Mouse (Mus musculus) urinary bladder, postnatal 14 days (tissue): Measurements from ENCODE around the gene Gm49394.
A peak's percentile ranks its signal among the peaks of the same experiment; 100 is the strongest.

Experiments
- DNase-seq: peaks from one replicate; pipeline ENCODE4 v3.0.0; 2021; ENCODE audit warnings: low spot score

Gm49394 gene

DNA sequence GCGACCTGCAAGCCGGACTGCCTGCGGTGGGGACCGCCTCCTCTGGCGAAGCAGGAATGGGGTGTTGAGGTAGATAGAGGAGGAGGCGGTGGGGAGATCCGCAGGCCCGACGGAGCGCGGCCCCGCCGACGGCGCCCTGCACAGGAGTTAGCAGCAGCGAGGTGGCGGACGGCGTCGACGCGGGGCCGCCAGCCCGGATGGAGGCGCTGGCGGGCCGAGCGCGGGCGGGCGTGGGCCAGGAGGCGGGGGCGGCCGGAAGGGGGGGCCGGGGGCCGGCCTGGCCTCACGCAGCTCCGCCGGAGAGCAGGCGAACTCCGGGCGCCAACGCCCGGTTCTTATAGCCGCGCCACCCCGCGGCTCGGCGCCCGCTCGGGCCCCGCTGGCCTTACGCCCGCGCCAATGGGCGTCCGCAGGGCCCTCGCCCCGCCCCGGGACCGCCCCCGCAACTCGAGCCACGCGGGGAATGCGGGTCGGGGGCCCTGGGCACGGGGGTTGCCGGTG lies 10.5 kb downstream of the Gm49394 start:
- no peak for DNase-seq

DNA sequence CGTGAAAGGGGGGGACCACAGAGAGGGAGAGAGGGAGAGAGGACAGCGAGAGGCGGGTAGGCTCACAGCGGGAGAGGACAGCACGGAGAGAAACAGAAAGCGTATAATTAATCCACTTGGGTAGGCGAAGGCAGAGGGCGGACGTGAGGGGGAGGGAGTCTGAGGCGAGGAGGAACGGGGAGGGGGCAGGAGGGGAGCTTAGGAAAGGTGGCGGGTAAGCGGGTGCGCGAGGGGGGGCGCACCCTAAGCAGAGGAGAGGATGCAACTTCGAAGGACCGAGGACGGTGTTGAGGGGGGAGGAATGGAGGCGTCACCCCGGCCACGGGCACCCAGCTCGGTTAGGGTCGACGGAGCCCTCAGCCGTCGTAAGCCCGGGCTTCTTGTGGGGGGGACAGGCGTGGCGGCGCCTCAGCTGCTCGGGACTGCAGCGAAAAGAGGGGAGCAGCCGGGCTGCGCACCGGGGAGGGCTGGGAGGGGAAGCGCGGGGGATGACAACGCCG lies 11.0 kb downstream of the Gm49394 start:
- DNase-seq, result no peak

- DNase-seq, result no peak
Measured at GRCm38 (mm10) chr7:142657821-142658614, 11.7 kb downstream of the Gm49394 start.

- no peak for DNase-seq
Measured at GRCm38 (mm10) chr7:142657341-142657791, 12.4 kb downstream of the Gm49394 start.

DNA sequence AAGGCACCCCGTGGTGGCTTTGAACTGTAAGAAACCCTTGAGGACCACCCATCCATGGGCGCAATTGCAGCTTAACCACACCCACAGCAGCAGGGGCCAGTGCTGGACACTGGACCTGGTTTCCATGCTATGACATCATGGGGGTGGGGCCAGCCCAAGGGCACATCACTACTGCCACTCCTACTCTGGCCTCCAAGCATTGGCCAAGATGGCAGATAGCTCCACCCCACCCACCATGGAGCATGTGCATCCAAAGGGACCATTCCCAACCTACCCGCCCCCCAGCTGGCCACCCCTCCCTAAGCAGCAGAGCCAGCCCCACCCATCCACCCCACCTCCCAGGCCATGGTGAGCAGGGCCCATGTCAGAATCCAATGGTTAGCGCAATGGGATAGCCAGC lies 13.7 kb downstream of the Gm49394 start:
- no peak for DNase-seq

DNA sequence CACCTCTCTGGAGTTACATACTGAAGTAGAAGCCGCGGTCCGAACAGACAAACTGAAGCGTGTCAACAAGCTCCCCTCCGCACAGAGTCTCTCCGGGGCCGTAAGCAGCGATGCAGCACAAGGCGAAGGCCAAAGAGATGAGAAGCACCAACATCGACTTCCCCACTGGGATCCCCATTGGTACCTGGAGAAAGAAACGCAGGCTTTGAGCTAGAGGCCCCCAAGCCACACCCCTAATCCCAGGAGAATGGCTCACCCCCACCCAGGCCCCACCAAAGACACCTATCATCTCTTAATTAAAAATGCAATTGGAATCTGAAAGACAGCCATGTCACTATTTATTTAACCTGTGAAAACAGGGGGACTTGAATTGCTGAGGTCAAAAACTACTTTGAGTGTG lies 14.1 kb downstream of the Gm49394 start:
- no peak for DNase-seq

- DNase-seq, result no peak
Measured at GRCm38 (mm10) chr7:142653726-142654125, 16.0 kb downstream of the Gm49394 start.

GRCm38 (mm10) chr7:142646676-142647075 lies 23.1 kb downstream of the Gm49394 start:
- no peak for DNase-seq

DNA sequence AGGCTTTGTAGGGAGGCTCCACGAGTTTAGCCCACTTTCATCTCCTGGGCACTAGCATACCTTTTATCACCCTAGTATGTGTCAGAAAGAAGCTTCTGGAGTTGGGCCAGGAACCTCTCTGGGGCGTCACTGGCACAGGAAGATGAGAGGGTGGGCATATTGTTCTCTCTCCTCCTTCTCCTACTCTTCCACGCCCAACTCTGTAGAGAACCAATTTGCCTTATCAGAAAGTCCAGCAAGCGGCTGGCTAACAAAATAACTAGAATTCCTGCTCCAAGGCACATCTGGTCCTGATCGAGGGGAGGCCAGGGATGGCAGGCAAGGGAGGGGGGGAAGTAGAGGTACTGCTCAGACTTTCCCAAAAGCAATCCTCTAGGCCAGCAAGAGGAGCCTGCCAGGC lies 24.7 kb downstream of the Gm49394 start:
- DNase-seq, result no peak

- no peak for DNase-seq
Measured at GRCm38 (mm10) chr7:142636178-142636577, 33.6 kb downstream of the Gm49394 start.

DNA sequence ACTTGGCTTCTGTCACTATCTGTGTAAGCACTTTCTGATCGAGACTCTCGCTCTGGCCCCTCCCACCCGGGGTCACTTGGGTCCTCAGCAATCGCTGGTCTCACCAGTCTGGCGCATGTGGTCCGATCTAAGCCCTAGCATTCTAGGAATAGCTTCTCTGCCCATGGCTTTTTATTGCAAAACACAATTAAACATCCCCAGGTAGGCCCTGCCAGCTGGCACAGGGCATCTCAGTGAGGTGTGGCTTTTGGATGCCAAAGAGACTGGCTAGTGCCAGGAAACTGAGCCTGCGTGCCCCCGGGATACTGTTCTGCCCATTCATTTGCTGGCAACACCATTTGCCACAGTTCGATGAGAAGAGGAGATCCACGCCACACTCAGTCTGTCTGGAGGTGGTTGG lies 39.1 kb downstream of the Gm49394 start:
- peak; percentile 20 for DNase-seq

GRCm38 (mm10) chr7:142629806-142630205 lies 39.9 kb downstream of the Gm49394 start:
- no peak for DNase-seq

- no peak for DNase-seq
Measured at GRCm38 (mm10) chr7:142622180-142622579, 47.6 kb downstream of the Gm49394 start.

GRCm38 (mm10) chr7:142613077-142613476 lies 56.7 kb downstream of the Gm49394 start:
- DNase-seq, result no peak

GRCm38 (mm10) chr7:142610627-142611406 lies 58.9 kb downstream of the Gm49394 start:
- peak; percentile 41 for DNase-seq

DNA sequence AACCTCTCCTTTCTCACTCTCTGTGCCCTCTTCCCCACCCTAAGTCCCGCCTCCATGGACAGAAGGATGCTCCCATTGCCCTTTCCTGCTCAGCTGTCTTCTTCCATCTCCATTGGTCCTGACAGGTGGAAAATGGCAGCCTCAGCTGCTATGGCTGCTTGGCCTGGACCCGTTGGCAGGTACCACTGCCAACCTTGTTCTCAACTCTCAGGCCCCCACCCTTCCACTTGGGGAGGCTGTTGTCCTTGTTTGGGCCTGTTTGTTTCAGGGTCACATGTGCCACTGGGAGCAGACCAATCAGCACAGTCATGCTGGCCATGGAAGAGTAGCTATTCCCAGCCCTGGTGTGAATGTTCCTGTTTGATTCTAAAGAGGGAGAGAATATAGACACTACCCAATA lies 68.8 kb downstream of the Gm49394 start:
- DNase-seq, result no peak
